Mouse (Mus musculus) olfactory bulb, adult 2 months (tissue): ENCODE measurements at regions not wholly inside any gene's neighbourhood (a gene's known extent, or its start where the extent isn't known, plus 50 kb on each side); places are given as distances from the start of the nearest gene placed in this dataset.

Experiments
- H3K27ac ChIP-seq: fragments of 200-500 bp; 2 replicates; pipeline ENCODE4 v1.5.1; 2012; ENCODE audit warnings: low read depth, low read length; ENCODE audit not compliant: insufficient read depth
- H3K4me1 ChIP-seq: fragments of 200-500 bp; 2 replicates; pipeline ENCODE4 v1.6.1; 2012; ENCODE audit warnings: low read length; ENCODE audit not compliant: control insufficient read depth, insufficient read depth
- H3K4me3 ChIP-seq: fragments of 200-500 bp; 2 replicates; pipeline ENCODE4 v1.5.1; 2012; ENCODE audit warnings: mild to moderate bottlenecking, low read depth, low read length, moderate library complexity; ENCODE audit not compliant: insufficient read depth
- CTCF ChIP-seq: fragments of 200-500 bp; IDR thresholded peaks from 2 replicates; pipeline ENCODE4 v1.5.1; 2012; ENCODE audit warnings: low read depth, mild to moderate bottlenecking, low read length, moderate library complexity; ENCODE audit not compliant: insufficient read depth
- POLR2A ChIP-seq: fragments of 200-500 bp; IDR thresholded peaks from 2 replicates; pipeline ENCODE4 v1.6.1; 2012; ENCODE audit warnings: mild to moderate bottlenecking, low read depth, low read length, moderate library complexity; ENCODE audit not compliant: insufficient read depth
- WGBS: fragments of 180-500 bp; shearing (Covaris S2); methylation state at CpG from one replicate; pipeline ENCODE4 v1.1.7; 2018; 5-methylcytosine and 5-hydroxymethylcytosine counted together

GRCm38 (mm10) chr2:95232135-95232772, 794.3 kb upstream of the Api5 start:
- Histone ChIP-seq H3K4me1 (peaks cover 5% of the 10 kb centered on the region), H3K4me3 (no peak overlapping the region), H3K27ac (no peak overlapping the region)
- 12% methylated on average over 15 of the region's 15 CpGs for WGBS
- TF ChIP-seq CTCF = peak; percentile 80
- no peak for TF ChIP-seq POLR2A

DNA sequence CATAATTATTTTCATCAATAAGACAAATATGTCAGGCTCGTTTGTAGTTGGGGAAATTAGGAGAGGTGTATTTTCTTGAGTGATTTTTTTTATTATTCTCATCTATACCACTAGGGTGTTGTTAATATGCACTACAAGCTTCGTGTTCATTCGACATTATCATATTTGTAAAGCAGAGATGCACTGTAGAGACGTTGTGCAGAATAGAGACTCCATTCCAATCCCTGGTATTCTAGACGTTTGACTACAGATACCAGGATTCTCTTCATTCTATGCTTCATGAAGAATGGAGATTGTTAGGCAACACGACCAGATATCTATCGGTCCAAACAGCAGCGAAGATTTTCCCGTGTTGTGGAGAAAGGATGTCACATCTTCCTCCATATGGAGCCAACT, 793.8 kb upstream of the Api5 start:
- Histone ChIP-seq H3K27ac (no peak overlapping the region), H3K4me3 (no peak overlapping the region), H3K4me1 (peaks cover 5% of the 10 kb centered on the region)
- TF ChIP-seq CTCF (no peak), POLR2A (no peak)
- WGBS = 24% methylated on average over 9 of the region's 9 CpGs

GRCm38 (mm10) chr2:95229386-95229785, 791.5 kb upstream of the Api5 start:
- H3K4me1 ChIP-seq = peaks cover 5% of the 10 kb centered on the region
- WGBS = 95% methylated on average over 2 of the region's 2 CpGs
- H3K4me3 ChIP-seq = no peak overlapping the region
- H3K27ac ChIP-seq = no peak overlapping the region
- TF ChIP-seq CTCF (no peak), POLR2A (no peak)

DNA sequence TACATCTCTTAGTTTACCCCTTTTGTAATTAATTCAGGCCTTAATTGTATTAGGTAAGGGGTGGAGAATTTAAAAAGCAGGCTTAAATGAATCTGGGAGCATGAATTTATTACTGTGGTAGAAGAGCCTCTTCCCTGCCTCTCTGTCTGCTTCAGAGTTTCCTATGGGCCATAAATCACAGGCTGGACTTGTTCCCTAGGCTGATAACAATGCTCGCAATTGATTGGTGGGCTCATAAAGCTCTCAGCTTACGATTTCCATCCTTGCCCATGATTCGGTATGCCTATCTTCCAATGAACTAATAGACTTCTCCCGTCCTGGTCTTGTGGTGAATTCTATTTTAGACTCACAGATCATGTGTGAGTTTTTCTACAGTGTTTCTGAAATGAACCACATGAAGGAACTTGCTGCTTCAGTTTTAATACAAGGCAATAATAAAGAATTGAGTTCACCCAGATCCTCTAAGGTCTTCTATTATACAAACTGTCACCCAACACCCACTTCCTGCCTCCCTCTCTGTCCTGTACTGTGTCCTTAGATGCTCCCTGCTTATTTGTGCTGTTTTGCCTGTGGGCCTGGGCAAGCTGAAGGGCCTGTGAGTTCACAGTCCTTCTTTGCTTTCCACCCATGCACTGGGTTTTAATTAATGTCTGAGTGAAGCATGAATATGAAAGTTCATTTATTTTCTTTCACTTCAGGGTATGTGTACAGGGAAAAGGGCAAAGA, 772.4 kb upstream of the Api5 start:
- WGBS = 67% methylated on average over 4 of the region's 4 CpGs
- H3K4me1 ChIP-seq = no peaks in the 10 kb centered on the region
- TF ChIP-seq POLR2A = no peak
- TF ChIP-seq CTCF = no peak
- no peak overlapping the region for H3K27ac ChIP-seq
- no peak overlapping the region for H3K4me3 ChIP-seq
